Mouse (Mus musculus): Measurements from ENCODE around the gene Vgll3. TPM values are rescaled to one million over a fixed set of nuclear protein-coding genes. Genes with fewer than 3 reads are reported as not detected.

Gene Vgll3
- total and polyA plus RNA-seq, 2 experiments from 2014 or later = 0.73 to 1.8 TPM

- no peak overlapping the region for H3K9ac ChIP-seq (replicated peaks; ENCODE audit: low read length, poor library complexity, severe bottlenecking)
- no peak for TF ChIP-seq CTCF (IDR thresholded peaks at IDR 0.05)
- ATAC-seq (ENCODE audit: low FRiP score) (no peak), DNase-seq (ENCODE audit: low spot score) (no peak)
- 83% methylated on average over 2 of the region's 2 CpGs for WGBS
- no peak overlapping the region for H3K27ac ChIP-seq (ENCODE audit: low read depth, low read length)
- H3K9me3 ChIP-seq (ENCODE audit: low read length) = no peaks in the 10 kb centered on the region
- H3K4me1 ChIP-seq (ENCODE audit: insufficient read depth, low read length) = no peaks in the 10 kb centered on the region
- H3K4me3 ChIP-seq (ENCODE audit: low read depth, low read length) = no peak overlapping the region
- no peak overlapping the region for H3K4me2 ChIP-seq (ENCODE audit: low read depth, low read length, poor library complexity, severe bottlenecking)
- no peaks in the 10 kb centered on the region for H3K27me3 ChIP-seq (ENCODE audit: insufficient read depth, low read length)
- no peaks in the 10 kb centered on the region for H3K36me3 ChIP-seq (ENCODE audit: insufficient read depth, low read length)
These were observed 52.9 kb downstream of the Vgll3 start for GRCm38 (mm10) chr16:65867927-65868326.

- Histone ChIP-seq H3K9ac (replicated peaks; ENCODE audit: low read length, poor library complexity, severe bottlenecking) (no peak overlapping the region), H3K27ac (ENCODE audit: low read depth, low read length) (no peak overlapping the region), H3K4me2 (ENCODE audit: low read depth, low read length, poor library complexity, severe bottlenecking) (no peak overlapping the region), H3K4me1 (ENCODE audit: insufficient read depth, low read length) (no peaks in the 10 kb centered on the region), H3K4me3 (ENCODE audit: low read depth, low read length) (no peak overlapping the region), H3K27me3 (ENCODE audit: insufficient read depth, low read length) (no peaks in the 10 kb centered on the region), H3K36me3 (ENCODE audit: insufficient read depth, low read length) (no peaks in the 10 kb centered on the region), H3K9me3 (ENCODE audit: low read length) (no peaks in the 10 kb centered on the region)
- no peak for DNase-seq (ENCODE audit: low spot score)
- no peak for ATAC-seq (ENCODE audit: low FRiP score)
- WGBS = 83% methylated on average over 2 of the region's 2 CpGs
- TF ChIP-seq CTCF (IDR thresholded peaks at IDR 0.05) = no peak
These were observed 53.9 kb downstream of the Vgll3 start for GRCm38 (mm10) chr16:65868933-65869332.

- DNase-seq (ENCODE audit: low spot score) = no peak
- no peak for ATAC-seq (ENCODE audit: low FRiP score)
- Histone ChIP-seq H3K27ac (ENCODE audit: low read depth, low read length) (no peak overlapping the region), H3K9ac (replicated peaks; ENCODE audit: low read length, poor library complexity, severe bottlenecking) (no peak overlapping the region), H3K4me3 (ENCODE audit: low read depth, low read length) (no peak overlapping the region), H3K4me1 (ENCODE audit: insufficient read depth, low read length) (no peaks in the 10 kb centered on the region), H3K4me2 (ENCODE audit: low read depth, low read length, poor library complexity, severe bottlenecking) (no peak overlapping the region), H3K36me3 (ENCODE audit: insufficient read depth, low read length) (no peaks in the 10 kb centered on the region), H3K27me3 (ENCODE audit: insufficient read depth, low read length) (no peaks in the 10 kb centered on the region), H3K9me3 (ENCODE audit: low read length) (no peaks in the 10 kb centered on the region)
- TF ChIP-seq CTCF (IDR thresholded peaks at IDR 0.05) = no peak
- WGBS = 79% methylated on average over 4 of the region's 4 CpGs
These were observed 73.9 kb downstream of the Vgll3 start for GRCm38 (mm10) chr16:65888940-65889339.

Data from midbrain, postnatal 0 days (tissue).